Mouse (Mus musculus) layer of hippocampus, adult 18-20 months (tissue): ENCODE data around the gene Carmil1. TPM values are rescaled to one million over a fixed set of nuclear protein-coding genes. Genes with fewer than 3 reads are reported as not detected.
A peak's percentile ranks its signal among the peaks of the same experiment; 100 is the strongest.

Experiments
- DNase-seq, 2 experiments: peaks; one replicate each; pipeline ENCODE4 v3.0.0; 2022; ENCODE audit warnings: low spot score in 2 of 2
- total RNA-seq, 2 experiments: library from RNA; stranded (reverse); gene quantifications; 2 replicates each; pipeline ENCODE4 v1.2.3; 2021

The Carmil1 gene
- total RNA-seq, 2 experiments from 2014 or later: 32.1 to 34.7 TPM

DNA sequence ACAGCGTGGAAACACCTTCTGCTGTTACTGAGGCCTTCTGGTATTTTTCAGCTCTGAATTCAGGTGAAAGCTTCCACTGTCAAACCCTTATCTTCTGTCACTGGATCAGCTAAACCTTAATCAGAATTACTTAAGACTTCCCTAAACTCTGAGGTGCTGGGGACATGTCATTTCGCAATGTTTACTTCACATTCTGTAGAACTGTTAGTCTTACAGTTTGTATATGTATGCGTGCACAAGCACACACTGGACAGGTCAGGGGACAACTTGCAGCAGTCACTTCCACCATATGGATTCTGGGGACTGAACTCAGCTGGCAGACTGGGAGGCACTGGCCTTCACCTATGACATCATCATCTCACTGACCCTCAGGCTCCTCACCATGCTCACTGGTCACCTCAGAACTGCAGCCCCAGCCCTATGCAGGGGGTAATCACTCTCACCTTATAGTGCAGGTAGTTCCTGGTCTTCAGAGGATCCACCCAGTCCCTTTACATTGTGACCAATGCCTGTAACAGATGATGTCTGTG lies 60.1 kb downstream of the Carmil1 start:
- no peak for DNase-seq

DNA sequence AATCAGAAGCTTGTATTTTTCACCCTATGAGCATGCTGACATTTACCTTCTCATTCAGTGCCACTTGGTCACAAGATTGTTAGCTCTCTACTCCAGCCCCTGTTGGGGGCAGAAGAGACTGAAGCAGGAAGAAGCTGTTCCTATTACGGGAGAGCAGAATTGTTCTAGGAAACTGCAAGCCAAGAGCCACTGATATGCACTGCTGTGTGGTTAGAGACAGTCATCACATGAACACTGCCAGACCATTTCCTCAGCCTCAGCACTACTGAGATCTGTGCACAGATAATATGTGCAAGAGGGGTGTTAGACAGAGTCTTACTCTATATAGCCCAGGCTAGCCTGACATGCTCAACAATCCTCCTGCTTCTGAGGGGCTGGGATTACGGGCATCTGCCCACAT lies 69.4 kb downstream of the Carmil1 start:
- no peak for DNase-seq

DNA sequence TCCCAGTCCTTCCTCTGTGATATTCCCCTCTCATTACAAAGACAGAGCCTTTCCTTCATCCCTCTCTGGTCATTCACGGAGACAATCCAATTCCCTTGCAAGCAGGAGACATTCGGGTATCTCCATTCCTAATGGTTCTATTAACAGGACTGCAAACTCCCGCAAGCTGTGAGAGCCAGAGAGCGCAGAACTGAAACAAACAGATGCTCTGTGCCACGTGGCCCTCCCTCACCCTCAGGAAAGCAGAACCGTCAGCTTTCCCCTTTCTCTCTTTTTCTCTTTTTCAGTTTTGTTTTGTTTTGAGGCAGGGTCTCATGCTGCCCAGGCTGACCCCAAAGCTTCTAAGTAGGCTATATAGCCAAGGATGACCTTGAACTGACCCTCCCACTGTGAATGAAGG lies 74.5 kb downstream of the Carmil1 start:
- peak in 1 of 2 experiments; percentile 70 for DNase-seq

DNA sequence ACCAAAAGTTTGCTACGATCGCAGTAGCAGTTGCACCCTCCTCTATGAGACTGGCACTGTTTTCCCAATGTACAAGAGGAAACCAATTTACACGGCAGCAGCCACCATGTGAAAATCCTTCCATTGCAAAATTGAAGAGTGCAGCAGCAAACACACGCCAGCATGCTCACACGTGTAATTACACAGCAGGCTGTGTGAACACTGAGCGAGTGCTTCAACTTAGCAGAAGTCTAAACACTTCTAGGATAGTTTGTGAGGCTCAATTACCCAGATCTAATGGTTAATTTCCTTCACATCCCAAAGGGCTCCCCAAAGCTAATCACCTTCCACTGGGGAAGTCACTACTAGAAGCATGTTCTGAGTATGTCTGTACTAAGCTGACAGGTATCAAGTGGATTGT lies 78.3 kb downstream of the Carmil1 start:
- DNase-seq: no peak

DNA sequence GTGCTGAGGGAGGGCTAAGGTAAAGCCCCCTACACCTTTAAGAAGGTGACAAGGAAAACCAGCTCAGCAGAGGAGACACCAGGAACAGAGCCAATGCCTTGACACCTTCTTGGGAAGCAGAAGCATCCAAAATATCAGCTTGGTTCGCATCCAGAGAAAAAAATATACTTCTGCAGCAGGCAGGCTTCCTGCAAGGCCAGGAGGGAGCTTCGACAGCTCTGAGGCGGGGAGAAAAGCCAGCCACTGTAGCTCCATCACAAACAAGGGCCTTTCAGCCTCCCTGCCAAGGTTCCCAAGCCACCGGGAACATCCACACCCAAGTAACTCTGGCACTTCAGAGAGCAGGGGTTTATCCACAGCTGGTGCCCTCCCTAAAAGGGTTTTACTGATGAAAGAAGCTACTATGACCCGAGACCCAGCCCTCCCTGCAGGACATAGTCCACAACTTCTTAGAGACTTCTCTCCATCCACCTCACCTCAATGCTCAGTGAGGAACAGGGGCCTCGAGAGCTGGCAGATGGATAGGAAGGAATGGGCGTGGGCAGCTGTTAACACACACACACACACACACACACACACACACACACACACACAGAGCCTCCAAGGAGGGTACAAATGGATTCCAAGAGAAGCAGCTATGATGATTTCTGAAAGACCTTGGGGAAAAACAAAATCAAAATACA lies 80.6 kb downstream of the Carmil1 start:
- DNase-seq: no peak

DNA sequence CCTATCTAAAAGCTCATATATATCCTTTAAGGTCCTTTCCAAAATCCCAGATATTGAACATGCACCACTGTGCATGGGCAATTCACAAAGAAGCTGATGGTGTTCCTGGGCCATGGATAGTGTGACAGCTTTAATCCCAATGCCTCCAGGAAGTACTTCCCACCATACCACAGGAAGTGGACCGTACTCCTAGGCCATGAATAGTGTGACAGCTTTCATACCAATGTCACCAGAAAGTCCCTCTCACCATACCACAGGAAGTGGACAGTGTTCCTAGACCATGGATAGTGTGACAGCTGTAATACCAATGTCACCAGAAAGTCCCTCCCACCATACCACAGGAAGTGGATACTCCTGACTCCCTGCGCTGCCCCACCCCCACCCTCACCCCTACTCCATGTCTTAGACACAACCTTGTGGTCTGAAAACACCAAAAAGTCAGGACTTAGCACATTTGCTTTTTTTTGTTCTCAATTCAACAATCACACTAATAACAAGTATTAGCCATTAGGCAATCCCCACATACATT lies 82.1 kb downstream of the Carmil1 start:
- no peak for DNase-seq

DNA sequence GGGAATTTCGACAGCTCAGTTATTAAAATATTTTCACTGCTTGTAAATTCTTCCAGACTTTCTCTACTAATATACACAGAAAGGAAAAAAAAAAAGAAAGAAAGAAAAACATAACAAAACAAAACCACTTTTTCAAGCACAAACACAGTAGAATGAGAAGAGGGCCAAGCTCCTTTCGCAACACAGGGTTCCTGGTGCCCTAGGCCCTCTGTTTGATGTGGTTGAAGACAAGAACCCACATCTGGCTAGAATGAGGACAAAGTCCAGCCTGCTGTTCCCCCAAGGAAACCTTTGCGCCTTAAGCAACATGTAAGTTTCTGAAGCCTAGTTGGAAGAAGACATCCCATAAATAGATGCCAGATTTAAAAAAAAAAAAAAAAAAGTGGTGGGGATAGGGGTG lies 85.2 kb downstream of the Carmil1 start:
- DNase-seq: no peak

DNA sequence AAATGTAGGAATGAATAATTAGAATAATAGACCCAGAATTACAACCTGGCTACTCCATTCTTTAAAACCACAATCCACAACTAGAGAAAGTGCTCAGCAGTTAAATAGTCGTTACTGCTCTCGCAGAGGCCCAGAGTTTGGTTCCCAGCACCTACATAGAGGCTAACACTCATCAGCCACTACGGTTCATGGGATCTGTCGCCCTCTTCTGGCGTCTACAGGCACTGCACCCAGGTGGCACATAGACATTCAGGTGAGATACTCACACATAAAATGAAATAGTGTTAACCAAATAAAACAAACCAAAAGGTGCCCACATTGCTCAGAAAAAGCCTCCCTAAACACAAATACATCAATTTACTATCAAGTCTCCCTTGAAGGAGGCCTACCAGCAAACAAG lies 86.6 kb downstream of the Carmil1 start:
- no peak for DNase-seq

DNA sequence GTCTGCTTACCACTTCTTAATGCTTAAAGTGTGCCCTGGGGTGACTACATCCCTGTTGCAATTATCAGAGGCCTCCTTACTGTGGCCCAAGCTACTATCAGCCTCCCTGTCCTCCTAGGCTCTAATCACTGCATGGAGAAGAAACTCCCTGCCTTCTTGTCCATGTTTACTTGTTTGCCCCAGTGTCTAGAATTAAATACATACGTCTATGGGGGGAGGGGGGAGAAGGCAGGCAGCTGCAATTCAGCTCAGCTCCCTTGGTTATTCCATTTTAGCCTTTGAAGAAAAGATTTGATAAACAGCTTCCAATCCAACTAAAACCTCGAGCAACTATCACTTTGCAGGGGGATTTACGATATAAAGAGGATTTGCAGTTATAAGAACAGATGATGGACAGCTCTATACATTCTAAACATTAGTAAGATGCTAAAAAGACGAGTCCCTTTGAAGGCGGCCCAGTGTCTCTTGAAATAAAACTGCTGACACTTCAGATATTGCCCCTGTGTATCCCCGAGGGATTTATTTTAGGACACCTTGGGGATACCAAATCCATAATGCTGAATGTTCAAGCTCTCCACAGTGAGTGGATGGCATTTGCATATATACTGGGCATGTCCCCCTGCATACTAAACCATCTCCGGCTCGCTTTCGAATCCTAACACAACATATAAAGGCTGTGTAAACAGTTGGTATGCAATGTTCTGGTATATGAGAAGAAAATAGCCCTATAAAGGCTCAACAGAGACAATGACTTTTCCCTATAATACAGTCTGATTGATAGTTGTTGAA lies 89.5 kb downstream of the Carmil1 start:
- DNase-seq: no peak

DNA sequence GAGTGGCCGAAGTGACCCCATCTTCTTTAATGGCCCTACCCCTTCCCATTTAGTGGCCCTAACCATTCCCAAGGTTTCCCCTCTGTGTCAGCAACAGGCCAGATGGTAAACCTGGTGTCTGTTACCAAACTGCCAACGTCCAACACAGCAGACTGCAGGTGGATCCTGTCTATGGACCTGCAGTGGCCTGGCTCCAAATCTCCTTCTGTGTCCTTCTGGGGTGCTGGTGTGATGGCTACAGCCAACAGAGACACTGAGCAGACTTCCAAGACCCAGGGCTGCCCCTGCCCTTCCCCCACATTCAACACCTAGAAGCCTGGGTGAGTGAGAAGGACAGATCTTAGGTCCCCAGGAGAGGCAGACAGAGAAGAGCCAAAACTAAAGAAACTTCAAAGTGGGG lies 93.6 kb downstream of the Carmil1 start:
- DNase-seq: no peak

DNA sequence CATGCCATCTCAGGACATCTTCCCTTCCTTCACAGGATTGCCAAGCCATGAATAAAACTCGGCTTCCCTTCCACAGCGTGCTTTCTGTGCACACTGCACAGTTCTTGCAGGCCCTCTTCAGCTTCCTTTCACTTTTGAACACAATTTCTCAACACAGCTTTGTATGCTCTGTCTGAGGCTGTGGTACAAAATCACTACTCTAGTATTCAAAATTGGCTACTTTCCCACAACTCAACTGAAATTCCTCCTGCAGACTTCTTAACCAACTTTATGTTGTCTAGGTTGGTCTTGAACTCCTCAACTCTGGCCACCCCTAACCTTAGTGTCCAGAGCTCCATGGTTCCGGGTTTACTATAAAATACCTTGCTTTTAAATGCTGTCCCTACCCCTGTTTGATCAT lies 95.0 kb downstream of the Carmil1 start:
- no peak for DNase-seq

DNA sequence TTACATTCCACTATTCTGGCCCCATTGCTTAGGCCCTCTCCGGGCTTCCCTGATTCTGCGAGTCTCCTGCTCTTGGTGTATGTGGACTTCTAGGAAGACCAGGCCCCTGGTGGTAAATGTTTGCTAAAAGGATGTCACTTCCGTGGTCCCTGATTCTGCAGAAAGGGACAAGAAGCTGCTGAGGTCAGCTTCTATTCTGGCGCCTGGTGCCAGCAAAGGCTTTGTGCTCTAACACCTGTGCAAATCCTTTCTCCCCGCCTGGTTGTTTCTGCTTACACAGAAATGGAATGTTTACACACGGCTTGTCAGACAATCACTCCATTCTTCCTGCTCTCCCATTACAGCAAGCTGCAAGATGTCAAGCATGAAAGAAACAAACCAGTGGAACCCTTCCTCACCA lies 97.7 kb downstream of the Carmil1 start:
- DNase-seq: no peak

DNA sequence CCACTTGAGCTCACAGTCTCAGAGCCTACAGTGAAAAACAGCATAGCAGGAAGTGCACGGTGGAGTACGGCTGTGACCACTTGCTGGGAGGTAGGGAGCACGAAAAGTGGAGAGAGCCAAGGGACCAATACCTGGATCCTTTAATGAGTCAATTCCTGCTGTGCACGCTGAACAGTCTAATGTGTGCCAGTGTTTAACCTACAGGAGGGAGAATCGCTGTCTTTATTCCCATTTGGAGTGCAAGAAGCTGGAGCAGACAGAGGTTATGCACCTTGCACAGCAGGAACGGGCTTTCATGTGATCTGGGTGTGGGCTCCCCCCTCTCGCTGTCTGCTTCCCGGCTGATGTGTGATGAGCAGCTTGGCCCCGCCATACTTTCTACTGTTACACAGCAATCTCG lies 101.1 kb downstream of the Carmil1 start:
- no peak for DNase-seq

DNA sequence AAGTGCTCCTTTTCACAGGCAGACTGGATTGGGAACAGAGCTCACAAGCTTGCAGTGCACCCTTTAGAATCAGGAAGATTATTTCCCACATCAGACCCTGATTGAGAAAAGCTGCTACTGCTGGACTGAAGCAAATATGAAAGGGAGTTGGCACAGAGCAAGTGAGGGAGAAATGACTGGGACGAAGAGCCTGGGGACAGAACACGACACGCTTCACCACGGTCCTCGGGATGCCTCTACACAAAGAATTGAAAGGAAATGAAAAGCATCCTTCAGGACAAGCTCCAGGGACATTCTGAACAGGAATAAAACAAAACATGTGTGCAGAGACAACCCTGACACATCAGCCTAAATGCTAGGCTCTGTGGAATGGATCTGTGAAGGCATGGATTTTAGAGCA lies 103.0 kb downstream of the Carmil1 start:
- DNase-seq: no peak

DNA sequence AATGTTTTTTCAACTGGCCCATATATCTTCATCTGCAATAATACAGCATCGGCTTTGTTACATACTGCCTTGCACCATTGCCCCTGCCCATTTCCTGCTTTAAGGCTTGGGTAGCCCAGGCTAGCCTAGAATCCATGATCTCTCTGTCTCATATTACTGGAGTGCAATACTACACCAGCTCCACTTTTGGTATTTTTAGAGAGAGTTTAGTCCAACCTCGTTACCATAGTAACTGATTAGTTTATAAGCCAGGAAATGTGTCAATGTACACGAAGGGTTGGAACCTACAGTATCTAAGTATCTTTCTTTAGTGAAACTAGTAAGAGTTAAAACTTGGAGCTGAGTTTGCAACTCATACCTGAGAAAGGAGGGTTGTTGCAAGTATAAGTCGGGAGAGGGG lies 103.8 kb downstream of the Carmil1 start:
- DNase-seq: no peak

DNA sequence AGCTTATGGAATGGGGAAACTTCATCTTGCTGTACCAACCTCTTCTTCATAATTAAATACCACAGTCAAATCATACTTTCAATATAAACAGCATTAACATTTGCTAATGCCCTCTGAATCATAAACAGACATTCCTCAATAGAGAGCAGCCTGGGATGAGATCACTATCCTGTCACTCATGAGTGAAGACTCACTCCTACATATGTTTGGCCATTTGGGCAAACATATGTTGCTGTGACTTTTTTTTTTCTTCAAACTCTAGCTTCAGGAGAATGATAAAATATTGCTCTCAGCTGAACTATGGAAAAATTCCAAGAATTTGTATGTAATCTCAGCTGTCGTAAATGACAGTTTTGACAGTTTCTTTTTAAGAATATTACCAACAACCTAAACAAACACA lies 110.9 kb downstream of the Carmil1 start:
- DNase-seq: peak in 1 of 2 experiments; percentile 74

DNA sequence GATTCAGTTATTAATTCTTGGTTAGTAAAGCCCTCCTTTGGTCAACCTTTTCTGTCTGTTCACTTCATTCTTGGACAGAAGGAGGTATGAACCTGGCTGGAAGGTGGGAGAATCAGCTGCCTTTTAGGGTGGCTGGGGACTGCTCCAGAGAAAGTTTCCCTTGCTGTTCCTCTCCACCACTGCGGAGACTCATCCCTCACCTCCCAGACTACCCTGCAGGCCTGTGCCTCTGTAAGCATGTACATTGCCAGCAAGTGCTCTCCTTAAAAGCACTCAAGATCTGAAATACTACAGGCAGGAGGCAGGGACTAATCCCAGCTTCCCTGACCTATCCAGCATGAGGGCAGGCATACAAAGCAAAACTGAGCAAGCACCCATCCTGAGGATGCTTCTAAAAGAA lies 117.2 kb downstream of the Carmil1 start:
- DNase-seq: no peak

DNA sequence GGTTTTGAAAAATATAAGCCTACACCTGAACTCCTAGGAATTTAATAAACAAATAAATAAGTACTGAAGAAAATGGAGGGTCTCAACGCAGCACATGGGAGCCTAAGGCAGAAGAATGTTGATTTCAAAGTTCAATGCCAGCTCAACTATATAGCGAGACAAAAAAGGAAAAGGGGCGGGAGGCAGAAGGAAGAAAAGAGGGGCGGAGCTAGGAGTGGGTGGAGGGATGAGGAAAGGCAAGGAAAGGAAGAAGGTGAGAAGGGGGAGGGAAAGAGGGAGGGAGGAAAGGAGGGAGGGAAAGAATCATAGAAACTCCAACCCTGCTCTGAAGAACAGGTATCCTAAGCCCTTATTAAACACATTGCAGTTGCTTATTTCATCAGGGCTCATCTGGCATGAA lies 119.5 kb downstream of the Carmil1 start:
- DNase-seq: no peak

DNA sequence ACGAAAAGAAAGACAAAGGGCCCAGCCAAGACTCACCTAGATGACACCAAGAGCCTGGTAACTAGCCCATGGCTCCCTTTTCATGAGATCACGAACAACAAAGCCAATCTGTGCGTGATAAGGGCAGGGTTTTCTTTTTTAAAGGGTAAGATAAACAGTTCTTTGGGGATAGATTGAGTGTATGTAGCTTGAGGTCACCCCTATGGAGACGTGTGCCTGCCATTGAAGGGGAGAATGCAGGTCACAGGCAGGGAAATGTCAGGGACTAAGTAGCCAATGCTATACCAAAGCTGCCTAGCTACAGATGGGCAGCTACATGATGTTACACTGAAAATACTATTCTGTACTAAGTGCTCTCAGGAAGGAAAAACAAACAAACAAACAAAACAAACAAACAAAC lies 120.6 kb downstream of the Carmil1 start:
- no peak for DNase-seq

DNA sequence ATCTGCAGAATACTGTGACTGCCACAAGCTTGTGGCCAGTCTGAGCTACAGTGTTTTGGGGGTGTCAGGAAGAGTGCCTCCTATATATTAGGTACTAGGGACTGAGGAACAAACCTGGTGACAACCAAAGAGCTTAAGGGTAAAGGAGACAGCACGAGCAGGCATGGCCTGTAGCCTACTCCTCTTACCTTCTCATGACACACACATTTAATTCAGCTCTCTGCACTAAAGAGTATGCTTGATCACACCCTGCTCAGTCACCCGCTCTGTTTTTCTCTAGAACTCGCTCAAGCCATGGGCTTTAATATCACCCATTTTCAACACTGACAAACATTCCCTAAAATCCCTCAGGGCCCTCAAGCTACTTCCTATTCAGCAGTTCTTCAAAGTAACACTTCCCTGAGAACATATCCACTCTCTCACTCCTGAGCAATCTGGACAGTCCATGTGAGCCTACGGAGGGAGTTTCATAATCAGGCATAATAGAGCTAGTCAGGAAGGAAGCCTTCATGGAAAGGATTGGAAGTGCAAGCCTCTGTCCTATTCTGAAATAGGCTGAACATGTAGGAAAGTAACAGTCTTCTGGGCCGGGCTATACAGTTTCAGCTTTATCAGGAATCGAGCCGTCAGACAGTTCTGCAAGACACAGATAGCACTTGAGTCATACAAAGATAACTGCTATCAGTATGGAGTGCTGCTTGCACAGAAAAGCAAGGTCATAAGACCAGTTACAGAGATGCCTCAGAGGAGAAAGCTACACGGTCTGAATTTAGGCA lies 121.2 kb downstream of the Carmil1 start:
- no peak for DNase-seq

DNA sequence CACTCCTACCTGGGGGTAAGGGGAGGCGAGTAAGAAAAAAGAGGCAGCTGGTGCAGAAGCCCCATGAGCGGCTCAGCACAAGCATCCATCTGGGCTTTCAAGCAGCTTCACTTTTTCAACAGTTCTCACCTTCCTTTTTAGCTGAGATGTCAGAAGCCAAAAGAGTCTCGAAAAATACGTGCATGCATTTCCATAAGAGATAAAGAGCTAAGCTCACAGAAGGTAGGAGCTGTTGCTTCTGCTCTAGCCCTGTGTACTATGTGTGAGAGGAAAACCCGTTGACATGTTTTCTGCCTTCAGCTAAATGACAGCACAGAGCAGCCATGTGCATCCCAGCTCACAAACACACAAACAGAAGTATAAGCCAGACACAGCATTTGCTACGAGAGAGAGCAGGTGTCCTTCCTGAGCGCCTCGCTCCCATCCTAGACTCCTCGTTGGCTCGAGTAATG lies 123.0 kb downstream of the Carmil1 start:
- DNase-seq: no peak

DNA sequence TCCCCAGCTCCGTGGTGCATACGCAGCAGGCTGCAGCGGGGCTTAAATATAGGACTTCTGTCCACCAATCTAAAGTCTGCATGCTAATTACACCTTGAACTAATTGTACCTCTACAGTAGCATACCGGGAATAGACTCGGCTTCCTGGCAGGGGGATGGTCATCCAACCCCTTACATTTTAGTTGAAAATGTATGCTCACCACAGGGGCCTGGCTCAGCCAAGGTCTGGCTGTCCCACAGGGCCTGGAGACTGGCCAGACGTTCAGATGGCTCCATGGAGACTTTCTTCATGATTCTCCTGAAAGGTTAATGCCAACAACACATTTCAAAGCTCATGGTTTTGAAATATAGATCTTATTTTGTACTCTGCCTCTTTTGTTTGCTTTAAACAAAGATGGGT lies 125.4 kb downstream of the Carmil1 start:
- no peak for DNase-seq
